Mouse (Mus musculus): ENCODE results near the gene Cacnb4.

DNA sequence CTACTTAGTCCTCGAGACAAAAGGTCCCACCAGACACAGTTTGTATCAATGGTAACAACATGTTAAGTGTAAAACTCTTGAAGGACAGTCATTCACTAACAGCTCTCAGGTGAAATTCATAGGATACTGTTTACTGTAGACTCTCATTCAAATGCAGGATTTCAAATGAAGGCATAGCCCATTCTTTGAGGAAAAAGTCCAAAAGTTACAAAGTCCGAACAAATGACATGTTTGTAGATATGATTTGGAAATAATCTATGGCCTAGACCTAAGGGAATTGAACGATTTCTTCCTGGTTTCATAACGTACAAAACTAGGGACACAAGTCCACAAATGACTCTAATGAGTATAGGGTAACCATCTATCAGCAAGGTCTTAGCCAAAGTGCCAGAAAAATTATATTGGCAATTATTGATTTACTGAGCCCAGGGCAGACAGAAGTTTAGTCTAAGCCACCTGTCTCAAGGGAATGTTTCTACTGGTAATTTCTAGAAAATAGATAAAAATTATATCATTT lies 206.5 kb downstream of the Cacnb4 start:
- TF ChIP-seq CTCF (IDR thresholded peaks at IDR 0.05; ENCODE audit: control insufficient read depth, insufficient read depth, low read length) (no peak), POLR2A (IDR thresholded peaks at IDR 0.05; ENCODE audit: borderline replicate concordance, control insufficient read depth, low read depth, low read length) (no peak)
